Mouse (Mus musculus): Measurements from ENCODE around the gene Treml2.

Gene Treml2

GRCm38 (mm10) chr17:48299203-48299602 is at the start of gene Treml2:
TSS of gene Treml2 (plus strand) at chr17:48299498.
- DNase-seq = no peak

- DNase-seq = no peak
Measured at GRCm38 (mm10) chr17:48249501-48249900, 49.8 kb upstream of the Treml2 start.

GRCm38 (mm10) chr17:48250631-48251030 is 48.7 kb upstream of the Treml2 start:
- no peak for DNase-seq

GRCm38 (mm10) chr17:48256575-48256974 is 42.7 kb upstream of the Treml2 start:
- DNase-seq = no peak

GRCm38 (mm10) chr17:48261868-48262267 is 37.4 kb upstream of the Treml2 start:
- no peak for DNase-seq

- DNase-seq = no peak
Measured at GRCm38 (mm10) chr17:48263741-48264362, 35.4 kb upstream of the Treml2 start, which contains the start of gene Treml4. TSS of gene Treml4 (plus strand) at chr17:48264295.

GRCm38 (mm10) chr17:48264662-48265061 is 34.6 kb upstream of the Treml2 start:
- DNase-seq = no peak

- no peak for DNase-seq
Measured at GRCm38 (mm10) chr17:48266138-48266537, 33.2 kb upstream of the Treml2 start.

GRCm38 (mm10) chr17:48266610-48267304 is 32.5 kb upstream of the Treml2 start:
- no peak for DNase-seq

GRCm38 (mm10) chr17:48267591-48267990 is 31.7 kb upstream of the Treml2 start:
- DNase-seq = no peak

- no peak for DNase-seq
Measured at GRCm38 (mm10) chr17:48268276-48268675, 31.0 kb upstream of the Treml2 start.

GRCm38 (mm10) chr17:48269833-48270232 is 29.5 kb upstream of the Treml2 start:
- DNase-seq = no peak

- no peak for DNase-seq
Measured at GRCm38 (mm10) chr17:48272158-48272557, 27.1 kb upstream of the Treml2 start.

- no peak for DNase-seq
Measured at GRCm38 (mm10) chr17:48272598-48272997, 26.7 kb upstream of the Treml2 start.

- no peak for DNase-seq
Measured at GRCm38 (mm10) chr17:48274098-48274497, 25.2 kb upstream of the Treml2 start.

GRCm38 (mm10) chr17:48274885-48275284 is 24.4 kb upstream of the Treml2 start:
- DNase-seq = peak; percentile 83 to 87

- DNase-seq = no peak
Measured at GRCm38 (mm10) chr17:48275736-48276135, 23.6 kb upstream of the Treml2 start.

GRCm38 (mm10) chr17:48278381-48278780 is 20.9 kb upstream of the Treml2 start:
- no peak for DNase-seq

- DNase-seq = no peak
Measured at GRCm38 (mm10) chr17:48279002-48279401, 20.3 kb upstream of the Treml2 start.

- peak; percentile 9 to 26 for DNase-seq
Measured at GRCm38 (mm10) chr17:48280943-48281738, 18.2 kb upstream of the Treml2 start.

GRCm38 (mm10) chr17:48281739-48282085 is 17.6 kb upstream of the Treml2 start:
- DNase-seq = peak; percentile 39 to 54

- DNase-seq = no peak
Measured at GRCm38 (mm10) chr17:48286765-48287164, 12.5 kb upstream of the Treml2 start.

GRCm38 (mm10) chr17:48287276-48287675 is 12.0 kb upstream of the Treml2 start:
- DNase-seq = peak; percentile 39 to 41
